Mouse (Mus musculus) lung, embryonic 14.5 days (tissue): ENCODE measurements around the gene Pknox1. TPM values are rescaled to one million over a fixed set of nuclear protein-coding genes. Genes with fewer than 3 reads are reported as not detected.

Experiments used
- ATAC-seq: fragments of 200-750 bp; cut with Nextera tagmentation; 2 replicates; pipeline ENCODE4 v1.8.0; 2017; ENCODE audit warnings: mild to moderate bottlenecking, moderate TSS enrichment, moderate library complexity; ENCODE audit not compliant: insufficient read depth
- DNase-seq: peaks from one replicate; pipeline ENCODE4 v3.0.0-alpha.2; 2015
- H3K27ac ChIP-seq: fragments of 300-500 bp; sonication (generic); 2 replicates; pipeline ENCODE4 v1.5.1; 2014; ENCODE audit warnings: low read depth, mild to moderate bottlenecking, moderate library complexity
- H3K27me3 ChIP-seq: fragments of 300-500 bp; sonication (generic); 2 replicates; pipeline ENCODE4 v1.6.1; 2014; ENCODE audit warnings: low read length, control low read depth; ENCODE audit not compliant: insufficient read depth
- H3K36me3 ChIP-seq: fragments of 300-500 bp; sonication (generic); 2 replicates; pipeline ENCODE4 v1.6.1; 2014; ENCODE audit warnings: control low read depth; ENCODE audit not compliant: insufficient read depth
- H3K4me1 ChIP-seq: fragments of 300-500 bp; sonication (generic); 2 replicates; pipeline ENCODE4 v1.6.1; 2014; ENCODE audit warnings: antibody characterized with exemption, control low read depth; ENCODE audit not compliant: insufficient read depth
- H3K4me2 ChIP-seq: fragments of 300-500 bp; sonication (generic); 2 replicates; pipeline ENCODE4 v1.6.1; 2014; ENCODE audit warnings: mild to moderate bottlenecking
- H3K4me3 ChIP-seq: fragments of 300-500 bp; sonication (generic); 2 replicates; pipeline ENCODE4 v1.5.1; 2014; ENCODE audit warnings: low read depth, low read length
- H3K9ac ChIP-seq: fragments of 300-500 bp; sonication (generic); 2 replicates; pipeline ENCODE4 v1.6.1; 2014
- H3K9me3 ChIP-seq: fragments of 300-500 bp; sonication (generic); 2 replicates; pipeline ENCODE4 v1.6.1; 2016; ENCODE audit warnings: low read depth, low read length, control low read depth
- CTCF ChIP-seq: IDR thresholded peaks from 2 replicates; pipeline ENCODE4 v1.5.1; 2016; ENCODE audit warnings: antibody characterized with exemption, low read depth
- WGBS: fragments of 180-500 bp; shearing (Covaris S2); extraction: QIAGEN DNeasy Blood & Tissue Kit; methylation state at CpG from one replicate; pipeline ENCODE4 v1.1.7; 2014; 5-methylcytosine and 5-hydroxymethylcytosine counted together
- microRNA-seq: library from miRNA; unstranded; fragments of <30 nt; microRNA quantifications from one replicate; pipeline ENCODE4, GENCODE M21; 2016; ENCODE audit warnings: borderline number of aligned reads
- polyA plus RNA-seq: library from polyadenylated mRNA; unstranded; fragments of >200 nt; fragmentation: Nextera tagmentation; extraction: Ambion mirVana; gene quantifications from 2 replicates; pipeline ENCODE4 v1.2.1, GENCODE M21; 2014

Gene Pknox1
- polyA plus RNA-seq, 1 experiment from 2014 or later: 54.1 TPM

DNA sequence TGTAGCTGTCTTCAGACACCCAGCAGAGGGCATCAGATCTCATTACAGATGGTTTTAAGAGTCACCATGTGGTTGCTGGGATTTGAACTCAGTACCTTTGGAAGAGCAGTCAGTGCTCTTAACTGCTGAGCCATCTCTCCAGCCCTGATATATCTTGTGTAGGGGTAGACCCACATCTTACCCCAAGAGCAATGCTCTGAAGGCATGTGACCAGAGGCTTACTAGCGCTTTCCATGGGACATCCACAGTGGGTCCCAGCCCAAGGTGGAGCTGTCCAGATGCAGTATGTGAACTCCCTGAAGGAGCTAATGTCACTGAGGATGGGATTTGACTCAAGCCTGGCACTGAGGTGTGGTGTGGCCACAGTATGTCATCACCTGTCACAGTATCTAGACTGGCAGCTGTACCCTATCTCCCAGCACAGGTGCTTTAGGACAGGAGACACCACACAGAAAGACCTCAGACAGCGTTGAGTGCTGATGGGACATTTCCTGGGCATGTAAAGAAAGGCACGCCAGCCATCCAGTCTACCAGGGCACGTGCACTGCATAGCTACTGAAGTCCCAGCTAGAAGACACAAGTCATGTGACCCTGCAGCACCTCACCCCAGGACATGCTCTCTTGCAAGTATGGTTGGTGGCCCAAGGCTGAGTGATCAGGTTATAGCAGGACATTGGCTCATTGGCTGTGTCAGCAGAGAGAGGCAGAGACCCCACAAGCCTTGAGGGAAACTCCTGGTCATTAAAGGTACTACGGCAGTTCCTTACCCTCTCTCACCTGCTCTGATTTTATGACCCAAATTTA, 81.9 kb downstream of the Pknox1 start:
- no peaks in the 10 kb centered on the region for H3K4me1 ChIP-seq
- WGBS: 92% methylated on average over 5 of the region's 5 CpGs
- no peak overlapping the region for H3K27ac ChIP-seq
- peaks cover 52% of the 10 kb centered on the region for H3K36me3 ChIP-seq
- no peak overlapping the region for H3K9ac ChIP-seq
- H3K4me3 ChIP-seq: no peak overlapping the region
- no peak overlapping the region for H3K4me2 ChIP-seq
- DNase-seq (no peak), ATAC-seq (peak; percentile 35; the same call in 1 of the 2 replicates)
- H3K9me3 ChIP-seq: no peaks in the 10 kb centered on the region
- no peak for TF ChIP-seq CTCF
- no peaks in the 10 kb centered on the region for H3K27me3 ChIP-seq

GRCm38 (mm10) chr17:31652152-31652551, 87.6 kb downstream of the Pknox1 start:
- Histone ChIP-seq H3K27me3 (no peaks in the 10 kb centered on the region), H3K4me2 (no peak overlapping the region), H3K4me3 (no peak overlapping the region), H3K36me3 (peaks cover 97% of the 10 kb centered on the region), H3K27ac (no peak overlapping the region), H3K4me1 (peaks cover under 1% of the 10 kb centered on the region), H3K9ac (no peak overlapping the region), H3K9me3 (no peaks in the 10 kb centered on the region)
- WGBS: 78% methylated on average over 14 of the region's 14 CpGs
- no peak for TF ChIP-seq CTCF
- DNase-seq: no peak
- no peak for ATAC-seq

GRCm38 (mm10) chr17:31653277-31653676, 88.7 kb downstream of the Pknox1 start:
- Histone ChIP-seq H3K27ac (no peak overlapping the region; the same call in 1 of the 2 replicates), H3K36me3 (peaks cover 89% of the 10 kb centered on the region), H3K27me3 (no peaks in the 10 kb centered on the region), H3K9ac (no peak overlapping the region), H3K4me2 (no peak overlapping the region), H3K4me1 (peaks cover 4% of the 10 kb centered on the region), H3K9me3 (no peaks in the 10 kb centered on the region), H3K4me3 (no peak overlapping the region)
- TF ChIP-seq CTCF: no peak
- DNase-seq (no peak), ATAC-seq (0 out of 2 replicates have a peak, but pooled peaks have one; percentile 57)
- 74% methylated on average over 6 of the region's 6 CpGs for WGBS

GRCm38 (mm10) chr17:31655366-31655765, 90.8 kb downstream of the Pknox1 start:
- 69% methylated on average over 4 of the region's 4 CpGs for WGBS
- ATAC-seq (no peak), DNase-seq (no peak)
- Histone ChIP-seq H3K9me3 (no peaks in the 10 kb centered on the region), H3K27me3 (no peaks in the 10 kb centered on the region), H3K9ac (no peak overlapping the region), H3K4me3 (no peak overlapping the region), H3K36me3 (peaks cover 68% of the 10 kb centered on the region), H3K4me2 (no peak overlapping the region), H3K27ac (no peak overlapping the region), H3K4me1 (peaks cover 6% of the 10 kb centered on the region)
- TF ChIP-seq CTCF: no peak

GRCm38 (mm10) chr17:31656682-31657081, 92.1 kb downstream of the Pknox1 start:
- H3K9ac ChIP-seq: no peak overlapping the region
- H3K36me3 ChIP-seq: peaks cover 55% of the 10 kb centered on the region
- H3K9me3 ChIP-seq: no peaks in the 10 kb centered on the region
- H3K27ac ChIP-seq: no peak overlapping the region
- H3K4me1 ChIP-seq: peaks cover 6% of the 10 kb centered on the region
- H3K4me2 ChIP-seq: peak overlapping the region; percentile 77; the same call in 1 of the 2 replicates
- 87% methylated on average over 5 of the region's 5 CpGs for WGBS
- ATAC-seq (no peak), DNase-seq (no peak)
- no peaks in the 10 kb centered on the region for H3K27me3 ChIP-seq
- TF ChIP-seq CTCF: no peak
- no peak overlapping the region for H3K4me3 ChIP-seq

Small RNAs within 50 kb of the gene (microRNA-seq; reads per million reads assigned to microRNA genes)
- gene Gm24970: not detected

Other genes starting within 250 kb of the Pknox1 start
- gene Pde9a, start 178.5 kb upstream of the Pknox1 start, polyA plus RNA-seq: 35.8 and 36.7 TPM in 2 replicates
- gene Wdr4, start 44.8 kb upstream of the Pknox1 start, polyA plus RNA-seq: 40.5 and 46.3 TPM in 2 replicates
- 238 and 257 TPM in 2 replicates for gene Ndufv3, start 44.6 kb upstream of the Pknox1 start, polyA plus RNA-seq
- 2.5 and 2.7 TPM in 2 replicates for gene Cbs, start 72.5 kb downstream of the Pknox1 start, polyA plus RNA-seq
- 174 and 202 TPM in 2 replicates for gene U2af1, start 94.2 kb downstream of the Pknox1 start, polyA plus RNA-seq
- not detected in 2 replicates for gene Cryaa, start 113.1 kb downstream of the Pknox1 start, polyA plus RNA-seq